Mouse (Mus musculus): ENCODE data around the gene Tet3. TPM values are rescaled to one million over a fixed set of nuclear protein-coding genes. Genes with fewer than 3 reads are reported as not detected.

The Tet3 gene
- total RNA-seq, 2 experiments from 2014 or later = 53.2 to 58.7 TPM

DNA sequence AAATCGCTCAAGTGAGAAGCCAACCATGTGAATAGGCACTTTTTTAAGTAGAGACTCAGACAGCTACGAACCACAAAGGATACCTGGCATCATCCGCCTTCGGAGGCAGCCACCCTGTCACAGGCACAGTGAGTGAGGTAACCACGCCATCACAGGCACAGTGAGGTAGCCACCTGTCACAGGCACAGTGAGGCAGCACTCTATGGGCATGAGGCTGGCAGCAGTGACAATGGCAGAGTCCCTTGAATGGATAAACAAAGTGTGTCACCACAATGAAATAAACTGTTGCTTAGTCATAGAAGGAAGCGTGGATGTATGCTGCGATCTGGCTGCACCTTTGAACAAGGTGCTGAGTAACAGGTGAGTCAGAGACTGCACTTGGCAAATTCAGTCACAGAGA lies 19.7 kb upstream of the Tet3 start:
- DNase-seq (ENCODE audit: low spot score in 2 of 2) = no peak

DNA sequence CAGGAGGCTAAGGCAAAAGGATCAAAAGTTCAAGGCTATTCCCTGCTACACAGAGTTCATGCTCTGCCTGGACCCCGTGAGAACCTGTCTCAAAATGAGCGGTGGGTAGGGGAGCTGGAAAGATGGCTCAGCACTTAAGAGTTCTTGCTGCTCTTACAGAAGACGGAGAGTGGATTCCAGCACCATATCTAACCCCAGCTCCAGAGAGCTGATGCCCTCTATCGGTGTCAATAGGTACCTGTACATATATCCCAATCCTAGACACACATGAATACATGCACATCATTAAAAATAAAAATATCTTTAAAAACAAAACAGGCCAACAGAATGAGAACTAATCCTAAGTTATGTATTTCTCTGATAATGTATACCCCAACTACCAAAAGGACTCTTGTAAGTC lies 19.3 kb upstream of the Tet3 start:
- no peak for DNase-seq (ENCODE audit: low spot score in 2 of 2)

DNA sequence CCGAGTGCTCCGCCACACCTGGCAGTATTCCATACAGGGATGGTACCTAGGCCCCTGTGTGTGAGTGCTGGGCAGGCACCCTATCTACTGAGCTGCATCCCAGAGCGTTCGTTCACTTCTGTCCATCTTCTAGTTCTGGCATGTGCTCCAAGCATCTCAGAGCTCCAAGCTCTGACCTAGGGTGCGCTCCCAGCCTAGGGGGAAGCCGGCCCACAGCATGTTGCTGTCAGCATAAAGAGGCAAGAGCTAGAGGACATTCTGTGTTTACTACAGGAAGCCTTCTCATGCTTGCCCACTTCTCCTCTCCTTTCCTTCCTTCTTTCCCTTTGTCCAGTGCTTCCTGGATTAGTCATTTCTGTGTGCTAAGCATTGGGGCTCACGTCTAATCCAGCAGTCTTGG lies 16.5 kb upstream of the Tet3 start:
- no peak for DNase-seq (ENCODE audit: low spot score in 2 of 2)

DNA sequence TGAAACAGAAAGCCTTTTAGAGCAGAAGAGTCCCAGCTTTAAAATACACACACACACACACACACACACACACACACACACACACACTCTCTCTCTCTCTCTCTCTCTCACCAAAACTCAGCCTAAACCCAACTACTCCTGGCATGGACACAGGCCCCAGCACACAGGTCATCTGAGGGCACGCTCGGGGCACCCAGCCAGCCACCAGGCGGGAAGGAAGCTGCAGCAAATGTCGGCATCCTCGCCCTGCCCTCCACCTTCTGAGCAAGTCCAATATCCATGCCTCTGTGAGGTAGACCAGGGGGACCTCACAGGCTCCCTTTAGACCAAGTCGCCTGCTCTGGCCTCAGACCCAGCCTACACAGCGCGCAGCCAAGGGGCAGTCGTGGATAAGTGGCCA lies 14.4 kb upstream of the Tet3 start:
- no peak for DNase-seq (ENCODE audit: low spot score in 2 of 2)

DNA sequence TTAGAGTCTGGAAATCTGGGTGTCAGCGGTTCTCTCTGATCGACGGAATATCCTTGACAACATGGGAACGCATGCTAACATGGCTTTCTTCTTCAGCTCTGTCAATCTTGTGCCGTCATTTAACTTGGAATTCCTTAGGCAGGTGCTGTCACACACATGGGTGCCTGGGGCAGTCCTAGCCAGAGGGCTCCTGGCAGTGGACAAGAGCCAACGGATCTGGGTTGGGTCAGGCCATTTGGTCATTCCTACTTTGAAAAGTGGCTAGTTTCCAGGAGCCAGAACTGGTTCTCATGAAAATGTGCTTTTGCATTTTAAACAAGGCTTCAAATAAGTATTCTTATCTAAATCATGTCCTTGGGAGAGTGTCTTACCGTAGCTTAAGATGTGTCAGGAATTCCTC lies 12.9 kb upstream of the Tet3 start:
- DNase-seq (ENCODE audit: low spot score in 2 of 2) = no peak

DNA sequence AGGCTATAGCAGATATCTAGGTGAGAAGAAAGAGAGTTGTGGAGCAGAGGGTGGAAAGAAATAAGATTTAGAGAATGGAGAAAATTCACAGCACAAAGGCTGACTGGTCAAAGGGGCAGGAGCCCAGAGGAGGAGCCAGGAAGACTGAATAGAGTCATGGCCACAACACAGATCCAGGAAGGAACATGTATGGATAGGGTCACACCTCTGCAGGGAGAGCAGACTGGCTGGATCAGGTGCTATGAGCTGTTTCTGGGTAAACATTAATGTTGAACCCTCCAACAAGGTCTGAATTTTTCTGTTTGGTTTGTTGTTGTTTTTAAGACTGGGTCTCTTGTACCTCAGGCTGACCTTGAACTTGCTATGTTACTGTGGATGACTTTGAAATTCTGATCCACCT lies 5.1 kb upstream of the Tet3 start:
- DNase-seq (ENCODE audit: low spot score in 2 of 2) = no peak

DNA sequence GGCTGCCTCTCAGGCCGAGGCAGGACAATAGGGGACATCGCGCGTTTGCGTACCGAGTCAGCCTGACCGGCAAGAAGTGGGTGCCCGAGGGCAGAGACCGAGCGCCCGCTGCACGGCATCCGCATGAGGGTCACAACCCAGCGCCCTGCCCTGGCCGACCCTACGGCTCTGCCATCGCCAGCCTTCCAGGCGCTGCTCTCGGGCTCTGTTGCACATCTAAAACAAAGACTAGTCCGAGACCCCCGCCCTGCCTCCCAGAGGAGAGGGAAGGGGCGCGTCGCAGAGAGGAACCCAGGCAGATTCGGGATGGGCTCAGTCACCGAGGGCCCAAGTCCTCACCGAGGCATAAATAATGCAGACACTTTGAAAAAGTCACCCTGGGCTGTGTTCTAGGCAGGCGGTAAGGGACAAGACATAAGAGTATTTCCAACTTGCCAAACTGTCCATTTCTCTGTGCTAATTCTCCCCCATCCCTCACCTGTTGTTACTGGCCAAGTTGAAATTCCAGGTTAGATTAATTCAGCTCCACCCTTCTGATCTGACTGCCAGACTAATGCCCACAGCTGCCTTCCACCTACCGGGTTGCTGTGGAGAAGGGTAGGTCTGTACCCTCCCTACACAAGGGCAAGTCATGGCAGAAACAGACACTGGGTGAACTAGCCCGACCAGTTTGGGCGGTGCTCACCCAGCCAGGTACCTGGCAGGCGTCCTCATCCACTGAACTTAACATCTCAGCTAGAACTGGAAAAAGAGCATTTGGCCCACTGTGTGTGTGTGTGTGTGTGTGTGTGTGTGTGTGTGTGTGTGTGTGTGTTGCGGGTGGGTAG lies 1.7 kb downstream of the Tet3 start:
- no peak for DNase-seq (ENCODE audit: low spot score in 2 of 2)

DNA sequence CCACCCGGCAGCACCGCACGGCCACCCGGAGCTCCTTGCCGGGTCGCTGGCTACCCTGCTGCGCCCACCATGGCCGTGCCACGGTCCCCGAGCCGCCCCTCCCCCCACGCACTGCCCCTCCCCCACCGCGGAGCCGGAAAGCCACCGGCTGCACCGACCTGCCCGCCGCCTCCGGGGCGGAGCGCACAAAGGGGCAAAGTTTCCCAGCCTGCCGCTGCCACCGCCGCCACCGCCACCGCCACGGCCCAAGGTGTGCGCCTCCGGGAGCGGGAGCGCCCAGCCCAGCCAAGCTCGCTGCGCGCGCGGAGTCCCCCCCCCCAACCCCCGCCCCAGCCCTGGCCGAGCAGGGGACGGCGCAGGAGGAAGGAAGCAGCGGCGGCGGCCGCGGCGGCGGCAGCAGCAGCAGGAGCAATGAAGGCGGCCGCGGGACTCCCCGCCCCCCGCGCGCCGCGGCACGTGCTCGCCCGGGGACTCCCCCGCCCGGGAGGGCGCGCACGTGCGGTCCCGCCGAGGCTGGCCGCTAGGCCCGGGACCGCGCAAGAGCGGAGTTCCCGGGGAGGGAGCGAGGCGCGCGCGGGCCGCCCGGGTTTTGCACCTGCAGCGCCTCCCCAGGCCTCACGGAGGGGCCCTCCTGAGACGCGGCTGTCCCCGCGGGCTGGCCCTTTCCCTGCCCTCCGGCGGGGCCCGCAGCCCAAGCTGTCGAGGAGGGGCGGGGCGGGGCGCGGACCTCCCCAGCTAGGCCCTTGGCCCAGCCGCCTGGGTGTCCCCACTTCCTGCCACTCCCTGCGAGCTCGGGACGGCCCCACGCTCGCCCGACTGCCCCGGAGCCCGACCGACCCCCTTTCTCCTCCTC lies 2.5 kb downstream of the Tet3 start:
- DNase-seq (ENCODE audit: low spot score in 2 of 2) = peak in 1 of 2 experiments; percentile 37

DNA sequence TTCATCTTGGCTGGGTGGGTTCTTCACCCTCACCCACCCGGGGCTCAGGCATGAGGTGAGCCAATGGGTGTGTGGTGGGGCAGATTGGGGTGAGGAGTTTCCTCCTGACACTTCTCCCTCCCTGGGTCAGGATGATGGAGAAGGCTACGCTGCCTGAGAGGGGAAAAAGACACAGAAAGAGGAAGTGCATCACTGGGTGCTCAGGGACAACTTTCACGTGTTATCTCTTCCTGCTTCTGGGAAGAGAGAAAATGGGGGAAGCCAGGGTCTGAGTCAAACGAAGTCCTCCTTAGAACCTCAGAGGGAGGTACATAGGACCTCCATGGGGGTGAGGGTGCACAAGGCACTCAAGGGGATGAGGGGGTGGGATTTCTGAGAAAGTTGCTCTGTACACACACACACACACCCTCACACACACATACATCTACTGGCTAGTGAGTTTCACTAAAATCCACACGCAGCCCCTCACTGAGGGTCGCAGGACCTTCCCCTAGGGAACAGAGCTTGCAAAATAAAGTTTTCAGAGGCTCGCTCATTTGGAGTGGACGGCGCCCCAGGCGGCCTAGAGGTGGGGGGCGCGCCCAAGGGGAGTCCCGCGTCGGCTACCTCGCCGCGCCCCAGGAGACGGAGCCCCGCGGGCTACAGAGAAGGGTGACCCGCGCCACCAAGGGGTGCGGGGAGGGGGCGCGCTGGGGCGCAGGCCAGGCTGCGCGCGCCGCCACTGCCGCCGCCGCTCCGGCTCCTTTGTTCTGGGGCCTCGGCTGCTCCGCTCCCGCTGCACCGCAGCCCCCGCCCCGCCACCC lies 3.4 kb downstream of the Tet3 start:
- no peak for DNase-seq (ENCODE audit: low spot score in 2 of 2)

DNA sequence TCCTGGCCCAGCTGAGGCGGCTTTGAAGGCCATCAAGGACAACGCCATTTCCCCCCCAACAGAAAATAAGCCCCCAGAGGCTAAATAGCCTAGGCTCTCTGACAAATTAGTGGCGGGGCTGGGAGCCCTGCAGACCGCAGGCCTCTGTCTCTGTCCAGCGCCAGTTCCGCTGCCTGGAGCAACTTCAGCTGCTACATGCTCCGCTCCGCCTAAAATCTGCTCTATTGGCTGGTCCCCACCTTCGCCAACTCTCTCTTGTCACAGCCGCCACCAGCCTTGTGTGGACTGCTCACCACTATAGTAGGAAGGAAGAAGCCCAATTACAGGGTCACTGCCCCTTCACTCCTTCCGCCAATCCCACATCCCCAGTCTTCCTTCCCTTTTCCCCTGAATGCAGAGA lies 5.2 kb downstream of the Tet3 start:
- no peak for DNase-seq (ENCODE audit: low spot score in 2 of 2)

DNA sequence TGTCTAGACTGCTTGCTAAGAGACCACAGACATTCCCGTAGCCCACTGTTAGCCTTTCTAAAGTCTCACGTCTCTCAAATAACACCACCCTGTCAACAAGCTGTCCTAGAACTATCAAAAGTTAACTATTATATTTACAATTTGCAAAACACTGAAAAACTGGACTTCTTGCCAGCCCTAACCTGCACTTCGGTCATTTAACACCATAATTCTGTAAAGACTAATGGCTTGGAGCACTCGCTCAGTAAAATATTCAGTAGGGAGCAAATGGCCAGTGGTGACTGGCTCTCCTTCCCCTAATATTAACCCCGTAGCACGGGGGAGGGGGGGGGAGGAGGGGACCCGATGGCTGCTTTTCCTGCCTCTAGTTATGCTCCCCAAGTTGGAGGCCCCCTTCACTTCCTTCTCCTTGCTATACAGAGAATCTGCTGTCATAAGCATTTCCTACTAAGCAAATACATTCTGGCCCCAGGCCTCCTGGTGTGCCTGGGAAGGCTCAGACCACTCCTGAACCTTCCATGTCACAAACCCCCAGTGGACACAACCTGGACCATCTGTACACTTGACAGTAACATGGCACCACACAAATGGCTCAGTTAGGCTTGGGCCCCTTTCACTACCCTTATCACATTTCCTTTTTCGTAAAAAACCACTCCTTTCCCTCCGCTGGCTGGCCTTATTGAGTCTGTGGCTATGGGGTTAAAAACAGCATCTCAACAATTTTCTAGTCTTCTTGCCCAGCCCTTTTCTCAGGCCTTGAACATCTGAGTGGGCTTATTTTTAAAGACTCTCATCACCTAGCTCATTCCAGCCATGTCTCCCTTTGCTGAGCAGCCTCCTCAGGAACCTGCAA lies 8.2 kb downstream of the Tet3 start:
- no peak for DNase-seq (ENCODE audit: low spot score in 2 of 2)

DNA sequence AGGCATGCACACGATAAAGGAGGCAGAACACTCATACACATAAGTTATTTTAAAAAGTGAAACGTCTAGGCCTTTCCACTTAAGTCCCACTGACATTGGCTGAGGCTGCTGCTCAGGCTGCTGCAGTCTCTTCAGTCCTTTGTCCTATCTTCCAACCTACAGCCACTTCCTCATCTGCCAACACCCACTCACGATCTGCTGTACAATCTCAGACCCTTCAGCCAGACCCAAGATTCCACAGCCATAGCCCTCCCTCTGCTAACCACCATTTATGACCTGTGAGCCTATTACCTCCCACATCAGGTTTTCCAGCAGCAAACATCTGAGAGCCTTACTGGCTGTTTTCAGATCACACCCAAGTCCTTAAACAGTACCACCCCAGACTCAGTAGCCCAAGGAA lies 9.4 kb downstream of the Tet3 start:
- DNase-seq (ENCODE audit: low spot score in 2 of 2) = no peak

DNA sequence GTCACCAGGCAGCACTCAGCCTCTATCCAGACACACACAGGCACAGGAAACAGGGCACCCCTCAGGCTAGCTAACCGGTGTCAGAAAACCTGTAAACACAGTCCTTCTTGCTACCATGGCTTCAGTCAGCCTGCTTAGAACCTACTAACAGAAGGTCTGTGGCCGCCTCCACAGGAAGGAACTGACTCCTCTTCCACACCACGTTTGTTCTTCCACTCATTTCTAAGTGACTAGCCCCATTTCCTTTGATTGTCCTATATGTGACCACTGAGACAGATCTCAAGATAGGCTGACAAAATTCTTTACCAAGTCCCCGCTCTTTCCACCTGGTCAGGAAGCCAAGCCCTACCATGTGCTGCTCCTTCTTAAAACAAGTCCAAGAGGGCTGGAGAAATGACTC lies 10.0 kb downstream of the Tet3 start:
- no peak for DNase-seq (ENCODE audit: low spot score in 2 of 2)

DNA sequence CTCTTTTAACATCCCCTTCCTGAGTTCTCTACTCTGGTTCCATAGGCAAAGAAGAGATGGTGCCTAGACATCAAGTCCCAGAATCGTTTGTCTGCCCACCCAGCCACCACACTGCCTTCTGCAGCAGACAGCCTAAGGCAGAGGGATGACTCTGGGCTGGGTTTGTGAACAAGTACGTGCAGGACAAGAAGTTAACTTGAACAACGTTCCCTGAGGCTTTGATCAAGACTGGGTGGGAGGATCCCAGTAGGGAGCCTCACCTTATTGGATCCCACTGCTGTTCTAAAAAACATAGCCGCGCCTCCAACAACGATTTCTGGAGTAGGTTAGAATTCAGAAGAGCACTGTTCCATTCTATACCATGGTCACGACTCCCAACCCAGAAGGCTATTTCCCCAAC lies 11.9 kb downstream of the Tet3 start:
- DNase-seq (ENCODE audit: low spot score in 2 of 2) = no peak

DNA sequence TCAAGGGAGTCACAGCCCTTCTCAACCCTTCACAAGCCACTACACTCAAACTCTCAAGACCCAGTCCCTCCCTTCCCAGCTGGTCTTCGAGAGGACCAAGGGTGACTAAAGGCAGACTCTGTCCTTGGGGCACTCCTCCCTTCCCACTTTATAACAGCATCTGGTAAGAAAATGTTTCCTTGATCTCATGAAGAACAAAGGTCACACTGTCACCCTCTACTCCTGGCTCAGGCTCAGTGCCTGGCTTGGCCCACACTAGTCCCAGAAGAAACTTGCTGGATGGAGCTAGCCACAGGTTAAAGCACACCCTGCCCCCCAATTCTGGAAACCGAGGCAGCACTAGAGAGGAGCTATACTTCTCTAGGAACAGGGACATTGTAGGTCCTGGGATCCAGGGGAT lies 13.1 kb downstream of the Tet3 start:
- no peak for DNase-seq (ENCODE audit: low spot score in 2 of 2)

DNA sequence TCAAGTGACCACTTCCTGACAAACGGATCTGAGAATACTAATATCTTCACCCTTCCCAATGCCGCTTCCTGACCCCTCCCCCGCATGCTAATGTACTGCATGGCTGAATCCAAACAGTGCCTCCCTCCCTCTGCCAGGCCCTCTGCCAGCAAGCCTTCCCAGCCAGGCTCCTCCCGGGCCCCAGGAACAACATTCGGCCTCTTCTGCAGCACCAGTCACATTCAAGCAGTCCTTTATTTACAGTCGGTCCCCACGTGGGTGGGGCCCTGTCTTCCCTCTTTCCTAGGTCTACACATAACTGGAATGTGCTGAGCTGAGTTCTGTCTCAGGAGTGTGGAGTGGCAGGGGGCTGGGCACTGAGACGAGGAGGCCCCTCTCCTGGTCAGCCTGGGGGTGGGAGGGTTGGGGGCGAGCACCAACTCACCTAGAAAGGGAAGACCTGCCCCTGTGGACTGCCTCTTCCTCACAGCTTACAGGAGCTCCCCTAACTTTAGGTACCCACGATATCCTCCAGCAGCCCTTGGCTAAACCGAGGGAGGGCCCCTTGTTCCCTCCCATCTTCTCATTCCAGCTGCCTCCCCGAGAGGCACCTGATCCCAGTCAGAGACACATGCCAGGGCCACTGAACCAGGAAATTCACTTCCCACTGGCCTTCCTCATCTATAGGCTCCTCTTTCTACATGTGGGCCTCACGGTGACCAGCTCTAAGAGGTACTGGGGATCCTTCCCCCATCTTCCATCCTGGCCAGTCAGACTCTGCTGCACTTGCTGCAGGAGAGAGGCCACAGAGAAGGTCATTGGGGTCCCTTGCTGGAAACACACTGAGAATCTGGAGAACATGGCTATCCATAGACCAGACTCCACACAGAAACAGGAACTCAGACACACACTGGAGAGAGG lies 15.2 kb downstream of the Tet3 start:
- peak in 1 of 2 experiments; percentile 64 for DNase-seq (ENCODE audit: low spot score in 2 of 2)

DNA sequence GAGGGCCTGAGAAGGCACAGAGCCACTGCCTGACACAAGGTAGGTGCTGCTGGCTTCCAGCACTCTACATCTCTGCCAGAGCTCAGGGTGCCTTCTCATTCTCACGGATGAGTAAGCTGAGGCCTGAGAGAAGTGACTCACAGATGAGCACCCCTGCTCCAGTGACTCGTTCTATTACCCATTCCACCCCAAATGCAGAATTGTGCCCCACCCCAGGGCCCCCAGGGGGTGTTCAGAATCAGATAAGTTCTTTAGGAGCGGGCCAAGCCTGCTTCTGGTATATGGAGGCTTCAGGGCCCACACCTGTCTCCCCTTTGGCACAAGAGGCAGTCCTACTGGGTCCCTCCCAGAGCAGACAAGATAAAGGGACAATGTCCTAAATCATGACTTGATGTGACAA lies 16.2 kb downstream of the Tet3 start:
- DNase-seq (ENCODE audit: low spot score in 2 of 2) = no peak

DNA sequence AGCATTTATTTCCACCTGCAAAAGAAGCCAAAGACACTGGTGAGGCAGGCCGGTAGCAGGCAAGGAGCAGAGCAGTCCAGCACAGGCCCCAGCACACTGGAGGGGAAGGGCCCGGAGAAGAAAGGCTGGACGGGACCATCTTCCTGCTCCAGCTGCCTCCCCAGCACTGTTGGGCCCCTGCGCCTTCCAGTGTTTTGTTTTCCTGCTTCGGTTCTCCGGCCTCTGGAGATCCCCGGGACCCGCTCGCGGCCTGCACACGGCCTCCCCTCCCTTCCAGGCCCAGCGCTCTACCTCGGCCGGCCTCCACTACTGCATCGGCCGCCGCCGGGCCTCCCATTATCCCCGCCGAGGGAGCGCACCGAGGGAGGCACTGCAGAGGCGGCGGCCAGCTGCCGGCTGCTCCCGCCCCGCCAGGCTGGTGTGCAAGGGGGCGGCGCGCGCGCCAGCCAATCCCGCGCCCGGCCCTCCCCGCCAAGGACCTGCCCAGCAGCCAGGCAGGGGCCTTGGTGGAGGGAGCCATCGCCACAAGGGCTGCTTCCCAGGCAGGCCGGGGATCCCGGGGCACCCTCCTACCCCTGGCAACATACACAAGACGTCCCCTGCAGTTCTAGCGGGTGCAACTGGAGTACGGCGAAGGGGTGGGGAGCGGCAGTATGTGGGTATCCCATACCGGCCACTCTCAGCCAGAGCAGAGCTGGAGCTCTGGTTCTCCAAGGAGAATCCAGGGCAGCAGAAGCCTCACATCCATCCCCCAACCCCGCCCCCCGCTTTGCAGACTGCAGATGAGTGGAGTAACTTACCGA lies 17.4 kb downstream of the Tet3 start:
- peak; percentile 86 to 90 for DNase-seq (ENCODE audit: low spot score in 2 of 2)

All from layer of hippocampus, adult 18-20 months (tissue).